Mouse (Mus musculus) gastrocnemius, postnatal 14 days (tissue): ENCODE measurements at regions not wholly inside any gene's neighbourhood (a gene's known extent, or its start where the extent isn't known, plus 50 kb on each side); places are given as distances from the start of the nearest gene placed in this dataset.

Experiments
- DNase-seq: peaks from one replicate; pipeline ENCODE4 v3.0.0; 2021; ENCODE audit warnings: mixed read lengths
- intact Hi-C: fragments of 180-260 bp; cut with DNase I; formaldehyde crosslinking; loops from one replicate; pipeline ENCODE4 v1.15.1; 2025; ENCODE audit warnings: low total_unique reads

DNA sequence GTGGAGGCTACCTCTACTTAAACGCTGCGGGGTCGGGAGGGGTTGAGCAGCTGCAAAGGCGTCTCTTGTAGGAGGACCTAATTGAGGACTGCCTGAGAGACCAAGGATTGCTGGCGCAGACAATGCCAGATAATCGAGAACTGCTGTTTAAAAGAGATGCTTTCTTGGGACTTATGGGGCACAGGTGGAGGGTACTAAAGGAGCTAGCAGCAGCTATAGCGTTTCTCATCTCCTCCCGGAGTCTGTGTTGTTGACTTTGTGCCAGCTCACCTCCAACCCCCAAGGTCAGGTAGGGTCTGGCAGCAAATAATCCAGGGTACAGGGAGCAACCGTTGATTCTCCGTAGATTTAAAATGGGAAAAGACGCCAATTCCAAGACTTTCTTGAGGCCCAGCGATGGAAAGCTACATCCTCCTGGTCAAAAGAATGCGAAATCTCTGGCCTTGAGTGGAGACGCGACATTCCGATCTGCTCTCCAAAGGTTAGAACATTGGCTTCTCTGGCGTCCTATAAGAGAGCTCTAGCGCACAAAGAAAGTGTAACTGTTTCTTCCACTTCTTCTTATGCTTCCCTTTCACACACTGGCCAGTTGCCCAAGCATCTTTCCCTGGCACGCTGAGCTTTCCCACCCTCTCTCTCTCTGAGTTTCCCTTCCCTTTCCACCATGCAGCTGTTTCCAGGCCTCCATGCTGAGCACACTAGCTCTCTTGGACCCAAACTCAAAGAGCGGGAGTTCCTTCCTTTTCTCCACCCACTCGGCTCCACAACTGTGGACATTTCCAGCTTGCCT lies 295.3 kb upstream of the Atp2b1 start:
- intact Hi-C loops: no loop called here
- DNase-seq: peak; percentile 59

DNA sequence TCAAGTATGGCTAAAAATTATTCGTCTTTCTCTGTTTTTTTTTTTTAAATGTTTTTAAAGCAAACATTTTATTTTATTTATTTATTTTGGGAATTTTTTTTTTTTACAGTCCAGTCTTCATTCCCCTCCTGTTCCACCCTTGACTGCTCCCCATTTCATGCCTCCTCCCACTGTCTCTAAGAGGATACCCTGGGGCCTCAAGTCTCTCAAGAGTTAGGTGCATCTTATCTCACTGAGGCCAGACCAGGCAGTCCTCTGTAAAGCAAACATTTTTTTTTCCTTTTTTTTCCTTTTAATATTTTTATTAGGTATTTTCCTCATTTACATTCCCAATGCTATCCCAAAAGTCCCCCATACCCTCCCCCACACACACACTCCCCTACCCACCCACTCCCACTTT lies 290.1 kb upstream of the Atp2b1 start:
- intact Hi-C loops: no loop called here
- DNase-seq: no peak

DNA sequence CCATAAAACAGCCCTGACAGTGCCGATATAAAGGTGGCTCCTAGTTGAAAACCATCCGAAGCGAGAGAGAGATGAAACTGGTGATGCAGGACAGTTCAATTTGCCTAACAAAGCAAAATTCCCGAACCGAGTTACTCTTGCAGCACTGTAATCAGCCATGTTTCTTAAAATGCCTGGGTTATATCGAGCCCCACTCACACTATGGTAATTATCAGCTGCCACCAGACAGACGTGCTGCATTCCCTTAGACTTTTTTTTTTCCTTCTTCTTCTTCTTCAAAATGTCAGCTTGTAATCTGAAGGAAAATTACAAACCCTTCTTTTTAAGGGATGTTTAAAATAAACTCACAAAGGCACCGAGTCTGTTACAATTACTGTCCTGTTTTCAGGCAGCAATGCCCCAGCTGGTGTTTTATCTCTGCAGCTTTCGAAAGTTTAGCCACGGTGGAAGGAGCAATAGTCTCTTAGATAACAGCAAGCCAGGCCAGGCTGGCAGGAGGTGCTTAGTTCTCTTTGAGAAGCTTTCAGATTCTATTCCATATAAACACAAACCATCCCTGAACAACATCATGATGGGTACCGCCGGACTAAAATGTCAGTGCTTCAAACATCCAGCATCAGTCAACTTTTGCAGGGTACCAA lies 289.4 kb upstream of the Atp2b1 start:
- DNase-seq: no peak
- intact Hi-C loops: no loop called here

DNA sequence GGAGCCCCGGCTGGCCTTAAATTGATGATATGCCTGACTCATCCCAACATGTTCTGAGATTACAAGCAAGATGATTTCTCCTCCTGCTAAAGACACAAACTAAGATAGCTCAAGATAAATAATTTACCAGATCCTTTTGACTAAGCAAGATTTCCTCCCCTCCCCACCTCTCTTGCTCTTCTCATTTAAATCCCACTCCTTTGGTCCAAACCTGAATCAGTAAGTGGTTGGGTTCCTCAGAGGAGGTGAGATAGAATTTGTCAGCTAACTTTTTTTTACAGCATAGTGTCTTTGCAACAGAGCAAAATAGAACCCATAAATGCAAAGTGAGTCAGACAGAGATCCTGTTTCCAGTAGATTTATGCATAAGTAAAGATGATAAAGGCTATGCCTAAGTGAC lies 286.0 kb upstream of the Atp2b1 start:
- no peak for DNase-seq
- intact Hi-C loops: no loop called here

DNA sequence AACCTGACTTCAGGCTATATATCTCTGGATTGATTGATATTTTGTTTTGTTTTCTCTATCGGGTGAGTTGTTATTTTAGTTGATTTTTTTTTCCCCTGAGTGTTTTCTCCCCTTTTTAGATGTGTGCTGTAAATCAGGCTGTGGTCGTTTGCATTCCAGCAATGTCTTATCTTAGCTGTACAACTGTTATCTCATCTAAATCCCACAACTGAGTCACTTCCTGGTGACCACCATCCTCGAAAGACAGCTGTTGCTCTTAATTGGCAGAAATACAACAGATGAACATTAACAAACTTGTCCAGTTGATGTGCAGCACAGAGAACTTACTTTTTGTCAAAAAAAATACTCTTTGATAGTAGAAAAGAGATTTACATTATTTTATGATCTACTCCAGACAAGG lies 285.0 kb upstream of the Atp2b1 start:
- intact Hi-C loops: no loop called here
- no peak for DNase-seq

DNA sequence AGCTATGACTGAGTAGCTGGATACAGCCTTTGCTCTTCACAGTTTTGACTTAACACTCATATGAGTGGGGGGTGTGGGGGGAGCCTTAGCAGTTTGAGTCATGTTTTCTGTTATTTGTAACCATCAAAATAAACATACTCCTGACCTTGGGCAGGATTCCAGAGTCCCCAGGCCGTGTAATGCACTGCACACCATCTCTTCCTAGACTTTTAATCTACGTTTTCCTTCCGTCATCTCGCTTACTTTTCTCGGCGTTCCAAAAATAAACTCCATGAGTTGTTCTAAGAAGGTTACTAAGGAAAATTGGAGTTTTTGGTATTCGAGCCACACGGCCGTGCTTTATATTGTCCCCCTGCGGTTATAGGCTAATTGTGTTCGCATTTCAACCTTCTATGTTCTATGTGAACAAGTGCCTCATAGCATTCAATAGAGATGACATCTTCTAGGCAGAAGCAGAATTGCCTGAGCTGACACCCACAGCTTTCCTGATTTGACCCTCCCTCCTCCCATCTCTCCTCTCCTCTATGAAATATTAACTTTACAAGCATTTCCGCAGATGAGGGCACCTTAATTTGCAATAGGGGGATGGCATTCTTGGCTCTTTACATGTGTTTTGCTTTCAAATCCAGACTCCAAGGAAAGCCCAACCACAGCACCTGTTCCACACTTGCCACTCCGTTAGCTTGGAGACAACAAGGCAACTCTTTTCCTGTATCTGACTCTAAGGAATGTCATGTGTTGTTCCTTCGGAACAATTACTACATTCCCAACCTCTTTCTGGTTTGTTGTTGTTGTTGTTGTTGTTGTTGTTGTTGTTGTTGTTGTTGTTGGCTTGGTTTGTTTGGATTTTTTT lies 276.2 kb upstream of the Atp2b1 start:
- DNase-seq: no peak
- intact Hi-C loops: no loop called here

DNA sequence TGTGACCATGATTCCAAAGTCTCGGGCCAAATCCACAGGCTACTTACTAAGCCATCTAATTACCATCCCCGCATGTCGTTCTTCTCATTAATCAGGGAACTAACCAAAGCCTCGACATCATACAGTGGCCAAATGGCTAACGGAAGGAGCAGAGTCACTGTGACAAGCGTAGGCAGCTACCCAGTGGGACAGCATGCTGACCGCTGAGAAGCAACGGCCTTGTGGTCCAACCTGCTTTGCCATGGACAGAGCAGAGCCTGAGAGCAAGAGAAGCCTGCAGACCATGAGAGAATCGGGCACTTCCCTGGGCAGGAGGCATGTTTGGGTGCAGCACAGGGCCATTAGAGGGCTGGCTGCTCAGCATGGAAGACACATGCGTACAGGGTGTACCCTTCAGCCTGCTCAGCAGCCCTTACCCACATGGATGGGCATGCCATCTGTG lies 268.5 kb upstream of the Atp2b1 start:
- DNase-seq: no peak
- intact Hi-C loops: no loop called here

DNA sequence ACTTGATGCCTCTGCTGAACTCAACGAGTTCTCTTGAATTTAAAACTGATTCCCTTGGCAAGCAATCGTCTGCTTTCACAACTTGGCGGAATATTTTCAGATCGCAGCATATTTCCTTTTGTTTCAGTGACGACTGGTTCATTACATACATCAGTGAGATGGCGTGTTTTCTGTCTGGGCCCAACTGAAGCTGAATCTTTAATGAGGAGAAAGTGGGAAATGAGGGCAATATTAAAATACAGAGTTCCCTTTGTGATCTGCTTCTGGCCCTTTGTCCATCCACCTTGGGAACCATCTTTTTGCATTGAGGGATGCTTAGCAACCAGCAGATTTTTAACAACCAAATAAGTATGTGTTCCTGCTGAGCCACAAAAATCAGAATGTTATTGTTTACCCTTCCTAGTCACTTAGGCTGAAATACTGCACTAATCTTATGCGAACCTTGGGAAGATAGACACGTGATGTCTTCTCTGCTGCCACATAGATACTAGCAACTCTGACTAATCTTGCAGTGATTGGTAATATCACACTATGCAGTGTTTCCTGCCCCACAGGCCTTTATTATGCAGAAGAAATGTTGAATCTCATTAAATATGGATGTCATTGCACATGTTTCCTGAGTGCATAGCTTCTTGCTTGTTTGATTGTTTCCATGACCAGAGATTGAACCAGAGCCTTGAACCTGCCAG lies 267.8 kb upstream of the Atp2b1 start:
- intact Hi-C loops: no loop called here
- no peak for DNase-seq

DNA sequence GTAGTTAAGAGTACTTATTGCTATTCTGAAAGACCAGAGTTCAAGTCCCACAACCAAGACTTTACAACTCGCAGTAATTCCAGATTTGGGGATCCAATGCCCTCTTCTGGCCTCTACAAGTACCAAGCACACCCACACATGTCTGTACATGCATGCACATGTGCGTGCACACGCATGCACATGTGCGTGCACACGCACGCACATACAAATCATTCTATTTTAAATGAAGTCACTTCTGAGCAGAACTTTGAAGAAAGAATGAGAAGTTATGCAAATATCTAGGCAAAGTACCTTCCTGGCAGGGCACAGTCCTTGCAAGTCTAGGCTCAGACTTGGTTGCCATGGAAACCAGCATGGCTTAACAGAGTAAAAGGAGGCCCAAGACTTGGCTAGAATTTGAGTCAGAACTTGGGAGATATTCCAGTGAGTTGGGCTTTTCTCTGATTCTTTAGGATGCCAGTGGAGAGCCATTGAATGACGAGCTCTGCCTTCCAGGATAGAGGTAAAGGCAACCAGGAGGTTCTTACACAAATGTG lies 265.4 kb upstream of the Atp2b1 start:
- intact Hi-C loops: no loop called here
- DNase-seq: no peak

DNA sequence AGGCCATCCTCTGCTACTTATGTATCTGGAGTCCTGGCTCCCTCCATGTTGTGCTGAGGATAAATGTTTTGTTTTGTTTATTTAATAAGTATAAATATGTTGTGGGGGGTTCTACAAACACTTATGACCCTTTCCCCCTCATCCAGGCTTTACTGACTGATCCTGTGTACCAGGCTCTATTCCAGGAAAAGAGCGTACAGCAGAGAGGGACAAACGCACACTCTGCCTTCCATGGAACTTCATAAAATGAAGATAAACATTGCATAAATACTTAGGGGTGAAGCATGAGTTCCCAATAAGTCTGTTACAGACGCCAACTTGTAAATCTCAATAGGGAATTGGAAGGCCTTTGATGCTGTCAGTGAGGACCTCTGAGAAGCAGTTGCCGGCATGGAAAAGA lies 263.7 kb upstream of the Atp2b1 start:
- intact Hi-C loops: no loop called here
- DNase-seq: no peak

DNA sequence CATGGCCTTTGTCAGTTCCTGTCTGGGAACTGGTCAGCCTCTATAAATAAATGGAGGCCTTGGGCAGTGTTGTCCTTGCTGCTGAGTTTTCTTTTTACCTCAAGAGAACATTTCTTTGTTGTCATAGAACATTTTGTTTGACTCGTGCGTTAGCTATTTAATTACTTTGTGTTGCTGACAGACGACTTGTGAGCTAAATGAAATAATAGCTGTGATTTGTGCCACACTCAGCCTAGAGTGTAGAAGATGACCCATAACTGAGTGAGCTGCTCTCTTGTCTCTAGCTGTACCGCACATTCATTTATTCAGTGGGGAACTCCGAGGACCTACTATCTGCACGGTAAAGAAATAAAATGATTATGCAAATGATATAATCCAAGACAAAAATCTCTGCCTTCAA lies 263.1 kb upstream of the Atp2b1 start:
- intact Hi-C loops: no loop called here
- no peak for DNase-seq

DNA sequence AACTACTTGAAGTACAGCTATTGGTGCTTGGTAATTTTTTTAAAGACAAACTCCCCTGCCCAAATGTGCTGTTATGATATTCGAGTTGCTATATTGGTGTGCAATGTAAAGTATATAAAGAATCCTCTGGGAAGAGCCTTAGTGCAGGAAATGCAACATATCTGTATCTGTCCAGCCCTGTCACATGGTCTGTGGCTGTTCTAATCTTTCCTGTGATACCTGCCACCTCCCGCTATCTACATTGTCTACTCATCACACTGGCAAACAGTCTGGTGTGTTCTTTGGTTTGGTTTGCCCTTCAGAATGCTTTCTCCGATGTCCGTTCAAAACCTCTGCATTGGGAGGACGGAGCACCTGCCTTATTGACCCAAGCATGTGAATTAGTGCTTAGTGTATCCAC lies 262.6 kb upstream of the Atp2b1 start:
- intact Hi-C loops: no loop called here
- no peak for DNase-seq

DNA sequence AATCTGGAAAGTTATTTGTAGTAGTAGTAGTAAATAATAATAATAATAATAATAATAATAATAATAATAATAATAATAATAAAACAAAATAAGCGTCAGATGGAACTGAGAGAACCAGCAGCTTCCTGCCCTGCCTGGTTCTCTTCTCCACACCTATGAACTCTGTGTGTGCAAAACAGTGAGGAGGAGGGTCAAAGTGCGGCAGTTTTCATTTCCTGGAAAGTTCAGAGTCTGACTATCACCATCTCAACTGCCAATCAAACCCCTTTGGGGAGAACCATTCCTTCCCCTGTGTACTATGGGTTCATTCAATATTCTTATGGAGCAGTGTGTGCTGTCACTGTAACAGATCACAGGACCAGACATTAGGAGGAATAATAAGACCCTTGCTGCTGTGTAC lies 262.1 kb upstream of the Atp2b1 start:
- no peak for DNase-seq
- intact Hi-C loops: no loop called here

DNA sequence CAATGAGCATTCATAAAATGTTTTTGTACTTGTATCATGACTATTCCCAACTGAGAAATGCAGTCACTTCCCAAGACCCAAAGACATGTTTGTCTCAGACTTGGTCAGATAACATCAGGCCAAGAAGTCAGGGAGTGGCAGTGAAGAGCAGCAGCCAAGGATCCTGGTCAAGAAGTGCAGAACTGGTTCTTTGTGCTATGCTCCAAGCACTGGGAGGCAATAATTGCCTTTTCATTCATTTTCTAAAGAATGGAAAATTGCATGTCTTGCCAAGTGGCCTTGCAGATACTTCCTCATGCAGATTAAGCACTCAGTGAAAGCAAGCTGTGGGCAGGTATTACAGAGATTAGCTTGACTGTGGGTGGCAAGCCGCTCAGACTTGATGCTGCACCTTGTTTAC lies 253.5 kb upstream of the Atp2b1 start:
- intact Hi-C loops: no loop called here
- DNase-seq: no peak

DNA sequence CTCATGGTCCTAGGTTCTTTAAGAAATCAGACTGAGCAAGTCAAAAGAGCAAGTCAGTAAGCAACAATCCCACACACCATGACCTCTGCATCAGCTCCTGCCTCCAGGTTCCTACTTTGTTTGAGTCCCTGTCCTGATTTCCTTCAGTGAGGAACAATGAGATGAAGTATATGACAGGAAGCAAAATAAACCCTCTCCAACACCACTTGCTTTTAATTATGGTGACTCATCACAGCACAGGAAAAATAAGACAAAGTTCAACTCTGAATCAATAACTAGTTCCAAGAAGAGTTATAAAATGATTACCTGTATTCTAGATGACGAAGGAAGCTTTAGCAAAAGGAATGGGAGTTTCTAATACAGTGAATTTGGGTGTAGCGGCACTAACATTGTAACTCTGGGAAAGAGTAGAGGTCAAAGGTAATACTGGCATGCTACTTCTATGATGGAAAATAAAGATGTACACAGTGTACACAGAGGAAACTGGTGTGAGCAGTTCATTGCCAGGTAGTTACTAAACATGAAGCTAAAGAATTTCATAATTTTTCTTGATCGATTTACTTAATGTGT lies 248.2 kb upstream of the Atp2b1 start:
- intact Hi-C loops: no loop called here

DNA sequence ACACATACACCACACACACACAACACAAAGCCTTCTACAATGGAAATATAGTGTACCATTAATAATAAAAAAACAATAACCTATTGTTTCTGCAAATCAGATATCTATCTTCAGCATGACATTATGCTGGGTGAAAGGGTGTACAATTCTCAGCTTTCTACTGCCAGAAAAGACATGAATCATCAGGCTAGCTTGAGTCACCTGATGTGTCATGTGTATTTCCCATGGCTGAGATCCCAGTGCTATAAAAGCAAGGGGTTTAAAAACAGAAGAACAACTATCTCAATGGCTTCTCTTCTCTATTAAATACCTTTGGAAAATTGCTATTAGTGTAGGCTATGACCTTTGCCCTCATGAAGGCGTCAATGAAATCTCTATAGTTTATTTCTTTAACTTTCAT lies 246.5 kb upstream of the Atp2b1 start:
- intact Hi-C loops: no loop called here
- DNase-seq: no peak

More for the DNA sequence above, 248.2 kb upstream of the Atp2b1 start:
- DNase-seq: no peak

DNA sequence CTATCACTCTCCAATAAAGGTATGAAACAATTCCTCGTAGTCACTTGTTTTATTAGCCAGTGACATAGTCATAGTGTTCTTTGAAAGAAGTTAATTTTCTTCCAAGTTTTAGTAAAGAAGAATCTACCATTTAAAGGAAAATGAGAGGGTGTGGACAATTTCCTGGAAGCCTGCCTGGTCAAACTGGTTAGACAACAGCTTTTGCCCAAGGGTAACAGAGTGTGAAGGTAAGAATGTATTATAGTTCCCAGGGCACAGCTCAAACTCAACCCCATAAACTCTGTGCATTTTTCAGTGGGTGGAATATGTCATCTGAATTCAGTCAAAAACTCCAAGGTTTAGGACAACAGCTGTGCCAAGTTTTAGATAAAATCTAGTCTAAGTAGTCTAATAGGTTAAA lies 240.1 kb upstream of the Atp2b1 start:
- intact Hi-C loops: no loop called here
- DNase-seq: no peak

DNA sequence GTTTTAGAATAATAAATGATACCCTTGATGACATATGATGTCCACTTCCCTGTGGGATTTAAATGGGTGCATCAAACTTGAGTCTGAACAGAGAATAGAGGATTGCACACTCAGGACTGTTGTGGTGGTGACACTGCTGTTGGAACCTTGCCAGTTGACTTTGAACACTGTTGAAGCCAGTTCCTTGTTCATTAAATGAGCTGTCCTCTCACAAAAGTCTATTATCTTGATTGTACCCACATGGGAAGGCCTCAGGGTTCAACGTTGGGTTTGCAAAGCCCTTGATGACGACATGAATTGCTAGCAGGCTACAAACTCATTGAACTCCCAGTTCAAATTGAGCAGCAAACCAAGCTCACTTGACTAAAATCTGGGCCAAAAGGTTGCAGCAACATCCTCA lies 237.3 kb upstream of the Atp2b1 start:
- DNase-seq: no peak
- intact Hi-C loops: no loop called here

DNA sequence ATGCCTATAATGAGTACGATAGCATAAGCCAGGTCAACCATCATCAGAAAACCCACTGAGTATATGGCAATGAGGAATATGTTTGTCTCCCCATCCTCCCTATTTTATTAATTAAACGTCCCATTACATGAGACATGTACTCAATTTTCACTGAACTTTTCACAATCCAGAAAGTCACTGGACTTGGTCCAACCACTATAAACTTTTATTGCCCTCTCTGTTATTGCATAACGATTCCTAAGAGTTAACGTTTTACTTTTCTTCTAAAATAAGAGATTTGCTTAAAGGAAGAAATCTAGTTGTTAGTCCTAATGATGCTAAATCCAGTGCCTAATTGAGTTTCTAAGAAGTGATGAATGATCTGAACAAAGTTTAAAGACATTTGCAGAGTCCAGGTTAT lies 236.0 kb upstream of the Atp2b1 start:
- intact Hi-C loops: no loop called here
- DNase-seq: no peak
